Mouse (Mus musculus) liver, adult 2 months (tissue): ENCODE measurements around the gene Slc35b1.

Experiments
- CTCF ChIP-seq: fragments of 200-500 bp; IDR thresholded peaks from 2 replicates; pipeline ENCODE4 v1.5.1; 2011; ENCODE audit warnings: low read depth, low read length, control low read depth
- POLR2A ChIP-seq: fragments of 200-500 bp; IDR thresholded peaks from 2 replicates; pipeline ENCODE4 v1.6.1; 2011; ENCODE audit warnings: low read length, control low read depth; ENCODE audit not compliant: insufficient read depth; ENCODE audit errors: extremely low read depth

DNA sequence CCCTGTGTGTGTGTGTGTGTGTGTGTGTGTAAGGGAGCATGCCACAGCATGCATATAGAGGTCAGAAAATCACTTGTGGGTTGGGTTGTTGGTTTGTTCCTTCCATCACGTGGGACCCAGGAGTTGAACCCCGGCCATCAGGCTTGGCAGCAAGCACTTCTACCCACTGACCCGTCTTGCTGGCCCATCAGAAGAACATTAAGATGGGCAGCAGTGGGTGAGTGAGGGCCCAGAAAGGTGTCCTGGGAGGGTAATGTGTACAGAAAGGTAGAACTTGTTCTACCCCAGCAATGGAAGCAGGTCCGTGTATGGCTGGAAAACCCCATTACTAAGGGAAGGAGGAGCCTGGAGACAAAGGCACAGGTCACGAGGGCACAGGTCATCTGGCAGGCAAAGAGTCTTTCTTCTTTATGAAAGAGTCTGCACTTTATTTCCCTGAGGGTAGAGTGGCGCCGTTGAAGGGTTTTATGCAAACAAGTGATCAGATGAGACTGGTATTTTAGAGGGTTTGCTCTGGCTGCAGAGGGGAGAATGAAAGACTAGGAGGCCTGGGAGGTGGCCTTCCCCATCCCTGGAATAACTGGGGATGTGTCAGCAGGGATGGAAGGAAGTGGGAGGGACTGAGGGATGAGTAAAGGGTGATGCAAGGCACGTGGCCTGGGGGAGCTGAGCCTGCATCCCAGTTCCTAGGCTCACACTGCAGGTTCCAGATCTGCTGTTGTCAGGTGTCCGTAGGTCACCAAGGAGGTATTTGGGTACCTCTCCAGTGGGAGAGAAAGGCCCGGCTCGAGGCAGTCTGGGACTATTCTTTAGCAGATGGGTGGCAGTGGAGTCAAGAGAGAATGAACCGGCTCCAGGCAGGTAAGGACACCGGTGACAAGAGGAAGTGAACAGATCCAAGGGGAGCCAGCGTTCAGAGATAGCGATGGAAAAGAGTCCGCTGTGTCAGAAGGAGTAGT is 19.2 kb downstream of the Slc35b1 start:
- TF ChIP-seq CTCF, result no peak
- no peak for TF ChIP-seq POLR2A
